8 mouse cellular contexts compared by ENCODE assay signal in genomic region chr19:53648802-53649236, GRCm38 (mm10). TPM values are rescaled to one million over a fixed set of nuclear protein-coding genes. Genes with fewer than 3 reads are reported as not detected.
A peak's percentile ranks its signal among the peaks of the same experiment; 100 is the strongest.
DNase-seq lines count a peak whose midpoint lies in the region; ATAC-seq and TF ChIP-seq lines count a peak whose summit lies in the region.

No protein-coding gene starts in this region.

- no peak overlapping the region for H3K4me3 ChIP-seq in ES-Bruce4 (ENCODE audit: low read depth, low read length)
- H3K4me3 ChIP-seq in forebrain, embryonic 12.5 days (replicated peaks) = no peak overlapping the region
- H3K4me3 ChIP-seq in heart, postnatal 0 days (ENCODE audit: low read depth, low read length) = no peak overlapping the region
- no peak overlapping the region for H3K4me3 ChIP-seq in liver, embryonic 14.5 days (ENCODE audit: insufficient read depth in 1 of 2, low read depth in 2 of 2, low read length in 2 of 2)
- H3K4me3 ChIP-seq in neural tube, embryonic 14.5 days (ENCODE audit: low read depth, low read length) = no peak overlapping the region
- no peak overlapping the region for H3K4me3 ChIP-seq in thymus, adult 2 months (ENCODE audit: control insufficient read depth, insufficient read depth, low read length)

- no peaks in the 10 kb centered on the region for H3K27me3 ChIP-seq in ES-Bruce4 (ENCODE audit: control insufficient read depth, insufficient read depth, low read length, poor library complexity, severe bottlenecking)
- H3K27me3 ChIP-seq in forebrain, embryonic 12.5 days = no peaks in the 10 kb centered on the region
- H3K27me3 ChIP-seq in heart, postnatal 0 days (ENCODE audit: control insufficient read depth, insufficient read depth, low read length) = no peaks in the 10 kb centered on the region
- no peaks in the 10 kb centered on the region for H3K27me3 ChIP-seq in liver, embryonic 14.5 days (ENCODE audit: control insufficient read depth, insufficient read depth, low read length)
- H3K27me3 ChIP-seq in neural tube, embryonic 14.5 days (ENCODE audit: control insufficient read depth, insufficient read depth, low read length) = no peaks in the 10 kb centered on the region
- no peaks in the 10 kb centered on the region for H3K27me3 ChIP-seq in thymus, adult 2 months (ENCODE audit: control insufficient read depth, insufficient read depth, low read length)

- H3K4me1 ChIP-seq in ES-Bruce4 (ENCODE audit: control insufficient read depth, insufficient read depth, low read length) = no peaks in the 10 kb centered on the region
- H3K4me1 ChIP-seq in forebrain, embryonic 12.5 days = peaks cover 16% of the 10 kb centered on the region
- peaks cover 8% of the 10 kb centered on the region; the same call in 1 of the 2 replicates for H3K4me1 ChIP-seq in heart, postnatal 0 days (ENCODE audit: control insufficient read depth, insufficient read depth)
- H3K4me1 ChIP-seq in liver, embryonic 14.5 days (replicated peaks; ENCODE audit: control insufficient read depth in 2 of 2, insufficient read depth in 2 of 2, low read length in 1 of 2) = peaks cover 0 to 7% of the 10 kb centered on the region in 2 experiments; a peak in 2 of 4 replicates
- H3K4me1 ChIP-seq in neural tube, embryonic 14.5 days (ENCODE audit: control insufficient read depth, insufficient read depth, low read length) = peaks cover 4% of the 10 kb centered on the region; the same call in 1 of the 2 replicates
- H3K4me1 ChIP-seq in thymus, adult 2 months (replicated peaks; ENCODE audit: control insufficient read depth, insufficient read depth, low read length) = no peaks in the 10 kb centered on the region

- no peak for TF ChIP-seq POLR2A in ES-Bruce4 (IDR thresholded peaks at IDR 0.05; ENCODE audit: insufficient read depth, low read length)
- no peak for TF ChIP-seq POLR2A in thymus, adult 2 months (IDR thresholded peaks at IDR 0.05; ENCODE audit: control insufficient read depth, extremely low read depth, insufficient read depth, low read length, poor library complexity)

- peaks cover 21% of the 10 kb centered on the region for H3K36me3 ChIP-seq in ES-Bruce4 (ENCODE audit: control insufficient read depth, insufficient read depth, low read length, poor library complexity, severe bottlenecking)
- peaks cover 30% of the 10 kb centered on the region for H3K36me3 ChIP-seq in forebrain, embryonic 12.5 days (replicated peaks)
- H3K36me3 ChIP-seq in heart, postnatal 0 days (replicated peaks; ENCODE audit: control insufficient read depth, insufficient read depth, low read length) = peaks cover 30% of the 10 kb centered on the region
- peaks cover 35% of the 10 kb centered on the region for H3K36me3 ChIP-seq in liver, embryonic 14.5 days (replicated peaks; ENCODE audit: control insufficient read depth, insufficient read depth, low read depth)
- H3K36me3 ChIP-seq in neural tube, embryonic 14.5 days (ENCODE audit: control insufficient read depth, insufficient read depth, low read length) = peaks cover 20% of the 10 kb centered on the region
- peaks cover 21% of the 10 kb centered on the region for H3K36me3 ChIP-seq in thymus, adult 2 months (ENCODE audit: control insufficient read depth, insufficient read depth, low read length)

- TF ChIP-seq EP300 in ES-Bruce4 (IDR thresholded peaks at IDR 0.05; ENCODE audit: insufficient read depth, low read depth, low read length) = no peak
- TF ChIP-seq EP300 in heart, postnatal 0 days (IDR thresholded peaks at IDR 0.05; ENCODE audit: low read depth) = no peak
- no peak for TF ChIP-seq EP300 in liver, embryonic 14.5 days (IDR thresholded peaks at IDR 0.05; ENCODE audit: low read depth)

- no peaks in the 10 kb centered on the region for H3K9me3 ChIP-seq in ES-Bruce4 (replicated peaks; ENCODE audit: control insufficient read depth, insufficient read depth, low read length, poor library complexity, severe bottlenecking)
- H3K9me3 ChIP-seq in forebrain, embryonic 12.5 days = no peaks in the 10 kb centered on the region
- H3K9me3 ChIP-seq in heart, postnatal 0 days (replicated peaks; ENCODE audit: control insufficient read depth, low read length) = no peaks in the 10 kb centered on the region
- H3K9me3 ChIP-seq in liver, embryonic 14.5 days (ENCODE audit: control insufficient read depth, low read length) = no peaks in the 10 kb centered on the region
- H3K9me3 ChIP-seq in neural tube, embryonic 14.5 days (ENCODE audit: control insufficient read depth, low read length) = no peaks in the 10 kb centered on the region

- no peak overlapping the region for H3K9ac ChIP-seq in ES-Bruce4 (ENCODE audit: low read depth, poor library complexity, severe bottlenecking)
- H3K9ac ChIP-seq in forebrain, embryonic 12.5 days = no peak overlapping the region
- H3K9ac ChIP-seq in heart, postnatal 0 days (replicated peaks; ENCODE audit: low read depth, low read length) = no peak overlapping the region
- H3K9ac ChIP-seq in liver, embryonic 14.5 days (replicated peaks) = no peak overlapping the region
- no peak overlapping the region for H3K9ac ChIP-seq in neural tube, embryonic 14.5 days (replicated peaks; ENCODE audit: low read depth, low read length)

- 38% methylated on average over 10 of the region's 10 CpGs for whole genome bisulfite sequencing in forebrain, embryonic 12.5 days
- WGBS in heart, postnatal 0 days = 32% methylated on average over 10 of the region's 10 CpGs
- WGBS in liver, embryonic 14.5 days (ENCODE audit: insufficient replicate concordance) = 41% methylated on average over 10 of the region's 10 CpGs
- WGBS in neural tube, embryonic 14.5 days = 29% methylated on average over 10 of the region's 10 CpGs
- 46% methylated on average over 10 of the region's 10 CpGs for WGBS in thymus, adult 2 months

- no peak overlapping the region for H3K27ac ChIP-seq in ES-Bruce4 (ENCODE audit: insufficient read depth, low read length)
- H3K27ac ChIP-seq in forebrain, embryonic 12.5 days = no peak overlapping the region
- 0 out of 2 replicates have a peak overlapping the region, but pooled peaks have one; percentile 37 for H3K27ac ChIP-seq in heart, postnatal 0 days (ENCODE audit: low read depth)
- no peak overlapping the region for H3K27ac ChIP-seq in liver, embryonic 14.5 days
- H3K27ac ChIP-seq in neural tube, embryonic 14.5 days (ENCODE audit: low read depth, low read length) = no peak overlapping the region
- no peak overlapping the region for H3K27ac ChIP-seq in thymus, adult 2 months (ENCODE audit: control insufficient read depth, insufficient read depth, low read length)

- TF ChIP-seq CTCF in ES-Bruce4 (IDR thresholded peaks at IDR 0.05; ENCODE audit: low read depth, low read length) = peak; percentile 63
- peak; percentile 96 for TF ChIP-seq CTCF in heart, postnatal 0 days (IDR thresholded peaks at IDR 0.05; ENCODE audit: low read depth)
- TF ChIP-seq CTCF in liver, embryonic 14.5 days (IDR thresholded peaks at IDR 0.05; ENCODE audit: low read depth) = peak; percentile 91
- TF ChIP-seq CTCF in thymus, adult 2 months (IDR thresholded peaks at IDR 0.05; ENCODE audit: borderline replicate concordance, control insufficient read depth, extremely low read depth, insufficient read depth, low read length, poor library complexity) = peak; percentile 36; the same call in 1 of the 2 replicates

- DNase-seq in c-Kit-positive CD71-negative TER-119-negative erythroid progenitor cells, embryonic 14.5 days (ENCODE audit: low read depth) = peak; percentile 65
- peak; percentile 72 for DNase-seq in heart, postnatal 0 days (ENCODE audit: low spot score)
- DNase-seq in kidney, postnatal 4 days = peak; percentile 79 to 84
- peak; percentile 32 to 38 (median 36) for DNase-seq in liver, embryonic 14.5 days (ENCODE audit: low read depth in 3 of 3, low spot score in 3 of 3)
- peak; percentile 65 for DNase-seq in thymus, adult 2 months

- peak; percentile 47 for ATAC-seq in forebrain, embryonic 12.5 days (ENCODE audit: low FRiP score)
- ATAC-seq in heart, postnatal 0 days (ENCODE audit: insufficient read depth, low read depth) = peak; percentile 62
- ATAC-seq in liver, embryonic 14.5 days (ENCODE audit: insufficient read depth) = peak; percentile 22; the same call in 1 of the 2 replicates
- peak; percentile 68 for ATAC-seq in neural tube, embryonic 14.5 days (ENCODE audit: low read depth)

- no peak overlapping the region for H3K4me2 ChIP-seq in forebrain, embryonic 12.5 days
- peak overlapping the region; percentile 26 for H3K4me2 ChIP-seq in heart, postnatal 0 days (ENCODE audit: low read depth, low read length)
- H3K4me2 ChIP-seq in liver, embryonic 14.5 days (ENCODE audit: low read depth) = no peak overlapping the region
- H3K4me2 ChIP-seq in neural tube, embryonic 14.5 days (ENCODE audit: low read depth, low read length) = no peak overlapping the region

RNA-seq across cellular contexts. Expression of gene Rbm20, which starts 28.3 kb away (rescaled TPM):
- polyA plus RNA-seq in ES-Bruce4 (2011; ENCODE audit: insufficient read depth, insufficient read length, low read depth, missing spikeins) = 6.3 and 6.5 TPM in 2 replicates
- polyA plus RNA-seq in forebrain, embryonic 12.5 days (2016; fragmentation: Nextera tagmentation; extraction: Ambion mirVana) = 4.6 and 7.2 TPM in 2 replicates
- 328 and 340 TPM in 2 replicates for total RNA-seq in heart, postnatal 0 days (2014; rRNA removed; ENCODE audit: low replicate concordance)
- 58.5 and 65.2 TPM in 2 replicates for polyA plus RNA-seq in heart, postnatal 0 days (2015; fragmentation: Nextera tagmentation; extraction: Ambion mirVana)
- 0.04 and 0.08 TPM in 2 replicates for polyA plus RNA-seq in liver, embryonic 14.5 days (2012; rRNA removed)
- 0.18 TPM in 2 replicates for polyA plus RNA-seq in liver, embryonic 14.5 days (2014; fragmentation: Nextera tagmentation; extraction: Ambion mirVana)
- polyA plus RNA-seq in neural tube, embryonic 14.5 days (2014; fragmentation: Nextera tagmentation; extraction: Ambion mirVana) = 0.53 and 1.2 TPM in 2 replicates
- 1.4 and 9.8 TPM in 2 replicates for polyA plus RNA-seq in thymus, adult 2 months (2012; rRNA removed)

RNA-seq across cellular contexts. Expression of gene Smc3, which starts 48.6 kb away (rescaled TPM):
- polyA plus RNA-seq in ES-Bruce4 (2011; ENCODE audit: insufficient read depth, insufficient read length, low read depth, missing spikeins) = 171 and 182 TPM in 2 replicates
- polyA plus RNA-seq in forebrain, embryonic 12.5 days (2016; fragmentation: Nextera tagmentation; extraction: Ambion mirVana) = 91.8 and 95.1 TPM in 2 replicates
- 8.3 and 19.5 TPM in 2 replicates for total RNA-seq in heart, postnatal 0 days (2014; rRNA removed; ENCODE audit: low replicate concordance)
- polyA plus RNA-seq in heart, postnatal 0 days (2015; fragmentation: Nextera tagmentation; extraction: Ambion mirVana) = 24.1 and 25.3 TPM in 2 replicates
- polyA plus RNA-seq in liver, embryonic 14.5 days (2012; rRNA removed) = 12.5 and 25.2 TPM in 2 replicates
- 30.3 and 38.0 TPM in 2 replicates for polyA plus RNA-seq in liver, embryonic 14.5 days (2014; fragmentation: Nextera tagmentation; extraction: Ambion mirVana)
- 57.0 and 60.6 TPM in 2 replicates for polyA plus RNA-seq in neural tube, embryonic 14.5 days (2014; fragmentation: Nextera tagmentation; extraction: Ambion mirVana)
- polyA plus RNA-seq in thymus, adult 2 months (2012; rRNA removed) = 8.7 and 9.0 TPM in 2 replicates

RNA-seq across cellular contexts. Expression of gene Nutf2-ps1, which starts 60.0 kb away (rescaled TPM):
- polyA plus RNA-seq in ES-Bruce4 (2011; ENCODE audit: insufficient read depth, insufficient read length, low read depth, missing spikeins) = 418 and 422 TPM in 2 replicates
- polyA plus RNA-seq in forebrain, embryonic 12.5 days (2016; fragmentation: Nextera tagmentation; extraction: Ambion mirVana) = 419 and 449 TPM in 2 replicates
- total RNA-seq in heart, postnatal 0 days (2014; rRNA removed; ENCODE audit: low replicate concordance) = 120 and 143 TPM in 2 replicates
- 209 and 216 TPM in 2 replicates for polyA plus RNA-seq in heart, postnatal 0 days (2015; fragmentation: Nextera tagmentation; extraction: Ambion mirVana)
- polyA plus RNA-seq in liver, embryonic 14.5 days (2012; rRNA removed) = 45.0 and 105 TPM in 2 replicates
- polyA plus RNA-seq in liver, embryonic 14.5 days (2014; fragmentation: Nextera tagmentation; extraction: Ambion mirVana) = 167 and 188 TPM in 2 replicates
- polyA plus RNA-seq in neural tube, embryonic 14.5 days (2014; fragmentation: Nextera tagmentation; extraction: Ambion mirVana) = 203 and 206 TPM in 2 replicates
- 171 and 197 TPM in 2 replicates for polyA plus RNA-seq in thymus, adult 2 months (2012; rRNA removed)

Comparison
In these comparisons a context has a peak if more than half of its experiments do, and no peak if none do; other contexts are left out.
1. CTCF ChIP-seq: peak in every context shown above with its lines; median percentile 96 in heart, postnatal 0 days; 91 in liver, embryonic 14.5 days; 63 in ES-Bruce4; 36 in thymus, adult 2 months.